Mouse (Mus musculus) midbrain, postnatal 0 days (tissue): ENCODE data around the gene Plod3. TPM values are rescaled to one million over a fixed set of nuclear protein-coding genes. Genes with fewer than 3 reads are reported as not detected.

Source experiments
- ATAC-seq: fragments of 200-750 bp; cut with Nextera tagmentation; 2 replicates; pipeline ENCODE4 v1.8.0; 2017; ENCODE audit warnings: moderate number of reproducible peaks, mild to moderate bottlenecking, moderate TSS enrichment, moderate library complexity; ENCODE audit not compliant: low FRiP score
- DNase-seq: peaks from one replicate; pipeline ENCODE4 v3.0.0-alpha.2; 2015; ENCODE audit warnings: low spot score
- H3K27ac ChIP-seq: fragments of 300-500 bp; sonication (generic); 2 replicates; pipeline ENCODE4 v1.5.1; 2014; ENCODE audit warnings: low read depth, mild to moderate bottlenecking, low read length, mixed read lengths
- H3K27me3 ChIP-seq: fragments of 300-500 bp; sonication (generic); 2 replicates; pipeline ENCODE4 v1.6.1; 2014; ENCODE audit warnings: low read length, control low read depth, mixed read lengths; ENCODE audit not compliant: insufficient read depth
- H3K36me3 ChIP-seq: fragments of 300-500 bp; sonication (generic); 2 replicates; pipeline ENCODE4 v1.6.1; 2014; ENCODE audit warnings: low read length, control low read depth, mixed read lengths; ENCODE audit not compliant: insufficient read depth
- H3K4me1 ChIP-seq: fragments of 300-500 bp; sonication (generic); 2 replicates; pipeline ENCODE4 v1.6.1; 2014; ENCODE audit warnings: mild to moderate bottlenecking, control low read depth, antibody characterized with exemption, low read length, mixed read lengths; ENCODE audit not compliant: insufficient read depth
- H3K4me2 ChIP-seq: fragments of 300-500 bp; sonication (generic); 2 replicates; pipeline ENCODE4 v1.6.1; 2014; ENCODE audit warnings: low read depth, mild to moderate bottlenecking, low read length, mixed read lengths; ENCODE audit not compliant: poor library complexity, severe bottlenecking
- H3K4me3 ChIP-seq: fragments of 300-500 bp; sonication (generic); 2 replicates; pipeline ENCODE4 v1.5.1; 2014; ENCODE audit warnings: low read depth, mild to moderate bottlenecking, low read length, moderate library complexity
- H3K9ac ChIP-seq: fragments of 300-500 bp; sonication (generic); replicated peaks from 2 replicates; pipeline ENCODE4 v1.6.1; 2014; ENCODE audit warnings: mild to moderate bottlenecking, low read length, moderate library complexity, mixed read lengths; ENCODE audit not compliant: poor library complexity, severe bottlenecking
- H3K9me3 ChIP-seq: fragments of 300-500 bp; sonication (generic); 2 replicates; pipeline ENCODE4 v1.6.1; 2016; ENCODE audit warnings: low read length, control low read depth
- CTCF ChIP-seq: IDR thresholded peaks from 2 replicates; pipeline ENCODE4 v1.5.1; 2016; ENCODE audit warnings: antibody characterized with exemption, mild to moderate bottlenecking
- WGBS: fragments of 180-500 bp; shearing (Covaris S2); extraction: QIAGEN DNeasy Blood & Tissue Kit; methylation state at CpG from one replicate; pipeline ENCODE4 v1.1.7; 2014; 5-methylcytosine and 5-hydroxymethylcytosine counted together
- polyA plus RNA-seq: library from polyadenylated mRNA; unstranded; fragments of >200 nt; fragmentation: Nextera tagmentation; extraction: Ambion mirVana; gene quantifications from 2 replicates; pipeline ENCODE4 v1.2.1, GENCODE M21; 2015
- total RNA-seq: library from RNA; depleted of rRNA; stranded (reverse); fragments of >200 nt; gene quantifications from 2 replicates; pipeline ENCODE4 v1.2.3, GENCODE M21; 2014

Plod3 gene
- total and polyA plus RNA-seq, 2 experiments from 2014 or later, result 26.7 to 68.1 TPM

GRCm38 (mm10) chr5:137029273-137029585, 42.4 kb downstream of the Plod3 start:
- H3K9ac ChIP-seq, result peak overlapping the region; percentile 74
- H3K9me3 ChIP-seq, result no peaks in the 10 kb centered on the region
- peak overlapping the region; percentile 90 for H3K27ac ChIP-seq
- peak overlapping the region; percentile 58 for H3K4me3 ChIP-seq
- 2% methylated on average over 8 of the region's 8 CpGs for WGBS
- H3K27me3 ChIP-seq, result peaks cover 27% of the 10 kb centered on the region
- peak overlapping the region; percentile 95 for H3K4me2 ChIP-seq
- ATAC-seq (peak; percentile 50), DNase-seq (no peak)
- H3K36me3 ChIP-seq, result no peaks in the 10 kb centered on the region
- no peak for TF ChIP-seq CTCF
- H3K4me1 ChIP-seq, result peaks cover 4% of the 10 kb centered on the region; the same call in 1 of the 2 replicates

GRCm38 (mm10) chr5:137029643-137030415, 43.0 kb downstream of the Plod3 start:
- Histone ChIP-seq H3K9ac (peak overlapping the region; percentile 74), H3K27ac (peak overlapping the region; percentile 90), H3K4me3 (peak overlapping the region; percentile 58), H3K36me3 (peaks cover 1% of the 10 kb centered on the region; the same call in 1 of the 2 replicates), H3K4me2 (peak overlapping the region; percentile 95), H3K4me1 (peaks cover 4% of the 10 kb centered on the region; the same call in 1 of the 2 replicates), H3K9me3 (no peaks in the 10 kb centered on the region), H3K27me3 (peaks cover 27% of the 10 kb centered on the region)
- under 1% methylated on average over 52 of the region's 52 CpGs for WGBS
- TF ChIP-seq CTCF, result no peak
- DNase-seq (peak; percentile 98), ATAC-seq (peak; percentile 81)

- Histone ChIP-seq H3K9ac (peak overlapping the region; percentile 74), H3K4me2 (peak overlapping the region; percentile 95), H3K9me3 (no peaks in the 10 kb centered on the region), H3K36me3 (peaks cover 5% of the 10 kb centered on the region; the same call in 1 of the 2 replicates), H3K27ac (peak overlapping the region; percentile 90; the same call in 1 of the 2 replicates), H3K4me3 (peak overlapping the region; percentile 58), H3K4me1 (peaks cover 4% of the 10 kb centered on the region; the same call in 1 of the 2 replicates), H3K27me3 (peaks cover 27% of the 10 kb centered on the region)
- 7% methylated on average over 22 of the region's 22 CpGs for WGBS
- no peak for TF ChIP-seq CTCF
- DNase-seq (no peak), ATAC-seq (no peak)
Observed at GRCm38 (mm10) chr5:137030416-137030810, 43.6 kb downstream of the Plod3 start.

- ATAC-seq, result no peak
- WGBS, result 1% methylated on average over 77 of the region's 78 CpGs
- Histone ChIP-seq H3K36me3 (peaks cover 12% of the 10 kb centered on the region), H3K27me3 (peaks cover 18% of the 10 kb centered on the region), H3K4me3 (peak overlapping the region; percentile 58), H3K27ac (peak overlapping the region; percentile 62; the same call in 1 of the 2 replicates), H3K4me1 (peaks cover 4% of the 10 kb centered on the region; the same call in 1 of the 2 replicates), H3K4me2 (peak overlapping the region; percentile 95), H3K9me3 (no peaks in the 10 kb centered on the region), H3K9ac (peak overlapping the region; percentile 74)
- TF ChIP-seq CTCF, result no peak
- DNase-seq, result no peak
Observed at GRCm38 (mm10) chr5:137031076-137032032, 44.5 kb downstream of the Plod3 start.

- H3K9me3 ChIP-seq, result no peaks in the 10 kb centered on the region
- 0% methylated on average over 26 of the region's 33 CpGs for WGBS
- peak; percentile 55 for TF ChIP-seq CTCF
- H3K4me2 ChIP-seq, result peak overlapping the region; percentile 95
- H3K36me3 ChIP-seq, result peaks cover 19% of the 10 kb centered on the region
- ATAC-seq (no peak), DNase-seq (peak; percentile 45)
- peaks cover 12% of the 10 kb centered on the region for H3K27me3 ChIP-seq
- H3K27ac ChIP-seq, result peak overlapping the region; percentile 57; the same call in 1 of the 2 replicates
- peaks cover 4% of the 10 kb centered on the region; the same call in 1 of the 2 replicates for H3K4me1 ChIP-seq
- peak overlapping the region; percentile 58 for H3K4me3 ChIP-seq
- H3K9ac ChIP-seq, result peak overlapping the region; percentile 74
Observed at GRCm38 (mm10) chr5:137032033-137032421, 45.2 kb downstream of the Plod3 start.
